Mouse (Mus musculus) midbrain, embryonic 12.5 days (tissue): ENCODE data around the gene Mettl8. TPM values are rescaled to one million over a fixed set of nuclear protein-coding genes. Genes with fewer than 3 reads are reported as not detected.

Source experiments
- ATAC-seq: fragments of 200-750 bp; cut with Nextera tagmentation; 2 replicates; pipeline ENCODE4 v1.8.0; 2017; ENCODE audit warnings: low read depth, moderate TSS enrichment, moderate library complexity; ENCODE audit not compliant: low FRiP score
- H3K27ac ChIP-seq: fragments of 300-500 bp; sonication (generic); replicated peaks from 2 replicates; pipeline ENCODE4 v1.5.1; 2016; ENCODE audit warnings: mild to moderate bottlenecking
- H3K27me3 ChIP-seq: fragments of 300-500 bp; sonication (generic); 2 replicates; pipeline ENCODE4 v1.6.1; 2016; ENCODE audit warnings: mild to moderate bottlenecking
- H3K36me3 ChIP-seq: fragments of 300-500 bp; sonication (generic); 2 replicates; pipeline ENCODE4 v1.6.1; 2016
- H3K4me1 ChIP-seq: fragments of 300-500 bp; sonication (generic); 2 replicates; pipeline ENCODE4 v1.6.1; 2016
- H3K4me2 ChIP-seq: fragments of 300-500 bp; sonication (generic); replicated peaks from 2 replicates; pipeline ENCODE4 v1.6.1; 2016; ENCODE audit warnings: mild to moderate bottlenecking, moderate library complexity
- H3K4me3 ChIP-seq: fragments of 300-500 bp; sonication (generic); 2 replicates; pipeline ENCODE4 v1.5.1; 2016; ENCODE audit warnings: mild to moderate bottlenecking
- H3K9ac ChIP-seq: fragments of 300-500 bp; sonication (generic); replicated peaks from 2 replicates; pipeline ENCODE4 v1.6.1; 2016; ENCODE audit warnings: mild to moderate bottlenecking, moderate library complexity
- H3K9me3 ChIP-seq: fragments of 300-500 bp; sonication (generic); 2 replicates; pipeline ENCODE4 v1.6.1; 2016; ENCODE audit warnings: mild to moderate bottlenecking
- WGBS: fragments of 180-500 bp; shearing (Covaris S2); methylation state at CpG from one replicate; pipeline ENCODE4 v1.1.7; 2016; 5-methylcytosine and 5-hydroxymethylcytosine counted together
- polyA plus RNA-seq: library from polyadenylated mRNA; unstranded; fragments of >200 nt; fragmentation: Nextera tagmentation; extraction: Ambion mirVana; gene quantifications from 2 replicates; pipeline ENCODE4 v1.2.1, GENCODE M21; 2016

Gene Mettl8
- polyA plus RNA-seq, 1 experiment from 2014 or later: 19.9 TPM

- Histone ChIP-seq H3K36me3 (no peaks in the 10 kb centered on the region), H3K27ac (no peak overlapping the region), H3K27me3 (no peaks in the 10 kb centered on the region), H3K4me1 (no peaks in the 10 kb centered on the region), H3K4me2 (no peak overlapping the region), H3K9ac (no peak overlapping the region), H3K9me3 (no peaks in the 10 kb centered on the region), H3K4me3 (no peak overlapping the region)
- no peak for ATAC-seq
- WGBS: 73% methylated on average over 14 of the region's 14 CpGs
These were observed 114.6 kb downstream of the Mettl8 start for GRCm38 (mm10) chr2:70940826-70941225.

GRCm38 (mm10) chr2:70938844-70939494 lies 116.4 kb downstream of the Mettl8 start:
- Histone ChIP-seq H3K9me3 (no peaks in the 10 kb centered on the region), H3K4me3 (no peak overlapping the region), H3K36me3 (no peaks in the 10 kb centered on the region), H3K4me2 (no peak overlapping the region), H3K27me3 (no peaks in the 10 kb centered on the region), H3K9ac (0 out of 2 replicates have a peak overlapping the region, but pooled peaks have one; percentile 20), H3K27ac (no peak overlapping the region), H3K4me1 (no peaks in the 10 kb centered on the region)
- WGBS: 90% methylated on average over 21 of the region's 21 CpGs
- ATAC-seq: no peak

- no peaks in the 10 kb centered on the region for H3K36me3 ChIP-seq
- WGBS: 86% methylated on average over 8 of the region's 8 CpGs
- no peak overlapping the region for H3K27ac ChIP-seq
- no peaks in the 10 kb centered on the region for H3K9me3 ChIP-seq
- H3K4me3 ChIP-seq: no peak overlapping the region
- ATAC-seq: no peak
- H3K4me1 ChIP-seq: no peaks in the 10 kb centered on the region
- H3K27me3 ChIP-seq: no peaks in the 10 kb centered on the region
- H3K4me2 ChIP-seq: no peak overlapping the region
- H3K9ac ChIP-seq: no peak overlapping the region
These were observed 120.6 kb downstream of the Mettl8 start for GRCm38 (mm10) chr2:70934772-70935171.

- Histone ChIP-seq H3K9me3 (no peaks in the 10 kb centered on the region), H3K27me3 (no peaks in the 10 kb centered on the region), H3K36me3 (no peaks in the 10 kb centered on the region), H3K4me2 (no peak overlapping the region), H3K9ac (no peak overlapping the region), H3K4me1 (no peaks in the 10 kb centered on the region), H3K4me3 (no peak overlapping the region), H3K27ac (no peak overlapping the region)
- WGBS: 92% methylated on average over 1 of the region's 1 CpGs
- ATAC-seq: no peak
These were observed 121.9 kb downstream of the Mettl8 start for GRCm38 (mm10) chr2:70933516-70933915.

GRCm38 (mm10) chr2:70932965-70933364 lies 122.4 kb downstream of the Mettl8 start:
- H3K9me3 ChIP-seq: no peaks in the 10 kb centered on the region
- H3K27me3 ChIP-seq: no peaks in the 10 kb centered on the region
- ATAC-seq: no peak
- H3K27ac ChIP-seq: no peak overlapping the region
- H3K36me3 ChIP-seq: no peaks in the 10 kb centered on the region
- 87% methylated on average over 4 of the region's 4 CpGs for WGBS
- no peak overlapping the region for H3K4me2 ChIP-seq
- no peak overlapping the region for H3K4me3 ChIP-seq
- H3K4me1 ChIP-seq: no peaks in the 10 kb centered on the region
- H3K9ac ChIP-seq: no peak overlapping the region

GRCm38 (mm10) chr2:70930631-70931288 lies 124.6 kb downstream of the Mettl8 start:
- no peaks in the 10 kb centered on the region for H3K9me3 ChIP-seq
- no peak overlapping the region for H3K4me2 ChIP-seq
- no peaks in the 10 kb centered on the region for H3K4me1 ChIP-seq
- H3K36me3 ChIP-seq: no peaks in the 10 kb centered on the region
- H3K9ac ChIP-seq: no peak overlapping the region
- H3K4me3 ChIP-seq: no peak overlapping the region
- no peak overlapping the region for H3K27ac ChIP-seq
- no peaks in the 10 kb centered on the region for H3K27me3 ChIP-seq
- 91% methylated on average over 11 of the region's 11 CpGs for WGBS
- ATAC-seq: no peak

- Histone ChIP-seq H3K4me3 (no peak overlapping the region), H3K27ac (no peak overlapping the region), H3K9me3 (no peaks in the 10 kb centered on the region), H3K4me2 (no peak overlapping the region), H3K4me1 (no peaks in the 10 kb centered on the region), H3K27me3 (no peaks in the 10 kb centered on the region), H3K36me3 (no peaks in the 10 kb centered on the region), H3K9ac (no peak overlapping the region)
- no peak for ATAC-seq
- 85% methylated on average over 11 of the region's 11 CpGs for WGBS
These were observed 125.7 kb downstream of the Mettl8 start for GRCm38 (mm10) chr2:70929714-70930113.

GRCm38 (mm10) chr2:70924049-70924448 lies 131.3 kb downstream of the Mettl8 start:
- no peaks in the 10 kb centered on the region for H3K9me3 ChIP-seq

GRCm38 (mm10) chr2:70922814-70923213 lies 132.6 kb downstream of the Mettl8 start:
- Histone ChIP-seq H3K4me2 (no peak overlapping the region), H3K36me3 (no peaks in the 10 kb centered on the region), H3K4me1 (peaks cover 9% of the 10 kb centered on the region; the same call in 1 of the 2 replicates), H3K27me3 (no peaks in the 10 kb centered on the region), H3K9ac (no peak overlapping the region), H3K4me3 (no peak overlapping the region), H3K9me3 (no peaks in the 10 kb centered on the region), H3K27ac (no peak overlapping the region)
- no peak for ATAC-seq
- WGBS: 73% methylated on average over 6 of the region's 6 CpGs

More at GRCm38 (mm10) chr2:70924049-70924448, 131.3 kb downstream of the Mettl8 start:
- Histone ChIP-seq H3K36me3 (no peaks in the 10 kb centered on the region), H3K4me2 (no peak overlapping the region), H3K4me3 (no peak overlapping the region), H3K9ac (no peak overlapping the region), H3K4me1 (no peaks in the 10 kb centered on the region; the same call in 1 of the 2 replicates), H3K27me3 (no peaks in the 10 kb centered on the region), H3K27ac (no peak overlapping the region)
- WGBS: 95% methylated on average over 1 of the region's 1 CpGs
- ATAC-seq: no peak

- no peak for ATAC-seq
- Histone ChIP-seq H3K27ac (no peak overlapping the region), H3K4me1 (peaks cover 9% of the 10 kb centered on the region; the same call in 1 of the 2 replicates), H3K36me3 (no peaks in the 10 kb centered on the region), H3K4me3 (no peak overlapping the region), H3K27me3 (no peaks in the 10 kb centered on the region), H3K9ac (no peak overlapping the region), H3K4me2 (no peak overlapping the region), H3K9me3 (no peaks in the 10 kb centered on the region)
- 60% methylated on average over 8 of the region's 8 CpGs for WGBS
These were observed 134.3 kb downstream of the Mettl8 start for GRCm38 (mm10) chr2:70920937-70921596.

- no peak for ATAC-seq
- Histone ChIP-seq H3K4me3 (no peak overlapping the region), H3K9ac (no peak overlapping the region), H3K4me2 (no peak overlapping the region), H3K36me3 (no peaks in the 10 kb centered on the region), H3K27me3 (no peaks in the 10 kb centered on the region), H3K27ac (no peak overlapping the region), H3K9me3 (no peaks in the 10 kb centered on the region), H3K4me1 (peaks cover 9% of the 10 kb centered on the region; the same call in 1 of the 2 replicates)
- WGBS: 71% methylated on average over 2 of the region's 2 CpGs
These were observed 135.4 kb downstream of the Mettl8 start for GRCm38 (mm10) chr2:70919913-70920522.

GRCm38 (mm10) chr2:70918516-70918915 lies 136.9 kb downstream of the Mettl8 start:
- no peak overlapping the region for H3K27ac ChIP-seq
- no peaks in the 10 kb centered on the region for H3K36me3 ChIP-seq
- 21% methylated on average over 2 of the region's 2 CpGs for WGBS
- H3K9ac ChIP-seq: no peak overlapping the region
- peaks cover 9% of the 10 kb centered on the region; the same call in 1 of the 2 replicates for H3K4me1 ChIP-seq
- H3K4me3 ChIP-seq: no peak overlapping the region
- no peaks in the 10 kb centered on the region for H3K27me3 ChIP-seq
- no peaks in the 10 kb centered on the region for H3K9me3 ChIP-seq
- no peak for ATAC-seq
- H3K4me2 ChIP-seq: no peak overlapping the region
